Mouse (Mus musculus): ENCODE results near the gene Akap8l.

Gene Akap8l

GRCm38 (mm10) chr17:32319950-32320349 lies 30.5 kb downstream of the Akap8l start:
- DNase-seq (ENCODE audit: inconsistent ontology term) = no peak

GRCm38 (mm10) chr17:32317708-32318107 lies 32.7 kb downstream of the Akap8l start:
- DNase-seq (ENCODE audit: inconsistent ontology term) = no peak

- DNase-seq (ENCODE audit: inconsistent ontology term) = no peak
These were observed 33.4 kb downstream of the Akap8l start for GRCm38 (mm10) chr17:32317032-32317431.

GRCm38 (mm10) chr17:32315560-32315959 lies 34.8 kb downstream of the Akap8l start:
- DNase-seq (ENCODE audit: inconsistent ontology term) = no peak

- no peak for DNase-seq (ENCODE audit: inconsistent ontology term)
These were observed 36.5 kb downstream of the Akap8l start for GRCm38 (mm10) chr17:32313892-32314291.

GRCm38 (mm10) chr17:32312801-32313200 lies 37.6 kb downstream of the Akap8l start:
- no peak for DNase-seq (ENCODE audit: inconsistent ontology term)

GRCm38 (mm10) chr17:32307963-32308362 lies 42.4 kb downstream of the Akap8l start:
- DNase-seq (ENCODE audit: inconsistent ontology term) = no peak

- no peak for DNase-seq (ENCODE audit: inconsistent ontology term)
These were observed 52.3 kb downstream of the Akap8l start for GRCm38 (mm10) chr17:32298125-32298524.

- DNase-seq (ENCODE audit: inconsistent ontology term) = no peak
These were observed 54.5 kb downstream of the Akap8l start for GRCm38 (mm10) chr17:32295901-32296300.

- DNase-seq (ENCODE audit: inconsistent ontology term) = no peak
These were observed 55.2 kb downstream of the Akap8l start for GRCm38 (mm10) chr17:32295160-32295559.

GRCm38 (mm10) chr17:32285138-32285670 lies 65.2 kb downstream of the Akap8l start:
- DNase-seq (ENCODE audit: inconsistent ontology term) = no peak

- peak; percentile 93 for DNase-seq (ENCODE audit: inconsistent ontology term)
These were observed 65.9 kb downstream of the Akap8l start, which contains the start of gene Brd4 for GRCm38 (mm10) chr17:32284262-32285137. Brd4 (minus strand) TSS chr17:32284722.

GRCm38 (mm10) chr17:32283771-32284221 lies 66.6 kb downstream of the Akap8l start:
- peak; percentile 71 for DNase-seq (ENCODE audit: inconsistent ontology term)

GRCm38 (mm10) chr17:32283341-32283740 lies 67.1 kb downstream of the Akap8l start:
- DNase-seq (ENCODE audit: inconsistent ontology term) = peak; percentile 74

GRCm38 (mm10) chr17:32281611-32282310 lies 68.6 kb downstream of the Akap8l start:
- no peak for DNase-seq (ENCODE audit: inconsistent ontology term)

GRCm38 (mm10) chr17:32281126-32281525 lies 69.3 kb downstream of the Akap8l start:
- no peak for DNase-seq (ENCODE audit: inconsistent ontology term)

GRCm38 (mm10) chr17:32280575-32280974 lies 69.8 kb downstream of the Akap8l start:
- DNase-seq (ENCODE audit: inconsistent ontology term) = no peak

GRCm38 (mm10) chr17:32277201-32277600 lies 73.2 kb downstream of the Akap8l start:
- DNase-seq (ENCODE audit: inconsistent ontology term) = no peak

- no peak for DNase-seq (ENCODE audit: inconsistent ontology term)
These were observed 74.8 kb downstream of the Akap8l start for GRCm38 (mm10) chr17:32275568-32275967.
